Mouse (Mus musculus) Patski (cell line): ENCODE measurements around the gene Olfr95. TPM values are rescaled to one million over a fixed set of nuclear protein-coding genes. Genes with fewer than 3 reads are reported as not detected.
A peak's percentile ranks its signal among the peaks of the same experiment; 100 is the strongest.
"Not testable (repeated sequence)": the region's sequence is repeated elsewhere in the genome, so short reads cannot be mapped to it uniquely, and the experiment has no call there.

Experiments used
- ATAC-seq: fragments of 100-300 bp; one replicate; pipeline ENCODE4 v1.8.0; 2021
- CTCF ChIA-PET: fragments of 350-600 bp; sonication (Branson Sonifier 250); formaldehyde crosslinking; loops from one replicate; lab custom pipeline; 2022; ENCODE audit warnings: inconsistent platforms; lab: Charles Lee
- POLR2A ChIA-PET: fragments of 350-600 bp; sonication (Branson Sonifier 250); formaldehyde crosslinking; loops from one replicate; lab custom pipeline; 2022; ENCODE audit warnings: antibody characterized with exemption, inconsistent platforms; lab: Charles Lee
- DNase-seq: peaks from one replicate; pipeline ENCODE4 v3.0.0-alpha.2; 2011; ENCODE audit warnings: low read depth, low spot score
- H3K27me3 ChIP-seq: fragments of 371-371 bp; one replicate; pipeline ENCODE4 v1.5.1; 2021
- CTCF ChIP-seq: fragments of 100-300 bp; IDR thresholded peaks from one replicate; pipeline ENCODE4 v1.5.1; 2021
- in situ Hi-C: fragments of 300-500 bp; cut with MboI; formaldehyde crosslinking; loops from 3 replicates; pipeline ENCODE4 v1.11.1; 2018; ENCODE audit warnings: low pct_unique_long_range_greater_than_20kb, mixed read lengths
- polyA plus RNA-seq: library from polyadenylated mRNA; unstranded; gene quantifications from one replicate; pipeline ENCODE4 v1.2.3, GENCODE M21; 2021

The Olfr95 gene
- not detected for polyA plus RNA-seq

- POLR2A ChIA-PET: no interaction called here
- DNase-seq: no peak
- in situ Hi-C loops: no loop called here
- no peak for ATAC-seq
- peaks cover 16% of the 10 kb centered on the region for H3K27me3 ChIP-seq
- CTCF ChIA-PET: interaction anchor here (0.7 kb wide), 1 partner anchor 9 kb away, joined by 3 read pairs; no protein-coding TSS in a partner anchor
- no peak for TF ChIP-seq CTCF
These were observed at the start of gene Olfr95 for GRCm38 (mm10) chr17:37213018-37213417. Gene Olfr95, minus strand, starts transcription at chr17:37213118.

- no peak for ATAC-seq
- POLR2A ChIA-PET: no interaction called here
- peak; percentile 39 for TF ChIP-seq CTCF
- H3K27me3 ChIP-seq: no peaks in the 10 kb centered on the region
- DNase-seq: no peak
- in situ Hi-C loops: no loop called here
- CTCF ChIA-PET: no interaction called here
These were observed 37.6 kb upstream of the Olfr95 start for GRCm38 (mm10) chr17:37250544-37250943.

- in situ Hi-C loops: no loop called here
- POLR2A ChIA-PET: no interaction called here
These were observed 36.5 kb upstream of the Olfr95 start for GRCm38 (mm10) chr17:37249460-37249859.

GRCm38 (mm10) chr17:37246715-37247114 is 33.8 kb upstream of the Olfr95 start:
- CTCF ChIA-PET: interaction anchor here (1.1 kb wide), 1 partner anchor 353 kb away, joined by 3 read pairs; no protein-coding TSS in a partner anchor
- in situ Hi-C loops: no loop called here
- POLR2A ChIA-PET: no interaction called here
- no peaks in the 10 kb centered on the region for H3K27me3 ChIP-seq
- no peak for TF ChIP-seq CTCF
- DNase-seq (no peak), ATAC-seq (peak; percentile 31)

More at GRCm38 (mm10) chr17:37249460-37249859, 36.5 kb upstream of the Olfr95 start:
- no peak for DNase-seq
- no peaks in the 10 kb centered on the region for H3K27me3 ChIP-seq
- no peak for TF ChIP-seq CTCF
- CTCF ChIA-PET: no interaction called here
- ATAC-seq: no peak

- TF ChIP-seq CTCF: no peak
- no peaks in the 10 kb centered on the region for H3K27me3 ChIP-seq
- CTCF ChIA-PET: interaction anchor here (0.6 to 0.7 kb wide), 2 partner anchors 10 to 884 kb away, joined by 3 read pairs; no protein-coding TSS in a partner anchor
- ATAC-seq (no peak), DNase-seq (no peak)
- in situ Hi-C loops: no loop called here
- POLR2A ChIA-PET: interaction anchor here (0.6 to 0.7 kb wide), 2 partner anchors 65 to 90 kb away, joined by 3 read pairs; no protein-coding TSS in a partner anchor
These were observed 29.3 kb upstream of the Olfr95 start for GRCm38 (mm10) chr17:37242198-37242597.

GRCm38 (mm10) chr17:37237230-37237629 is 24.3 kb upstream of the Olfr95 start, which contains the start of gene Olfr97:
Gene Olfr97, minus strand, starts transcription at chr17:37237330.
- CTCF ChIA-PET, in situ Hi-C loops, POLR2A ChIA-PET, ATAC-seq, H3K27me3 ChIP-seq, DNase-seq: not testable (repeated sequence)

GRCm38 (mm10) chr17:37221879-37222278 is 9.0 kb upstream of the Olfr95 start:
- DNase-seq (no peak), ATAC-seq (no peak)
- CTCF ChIA-PET: no interaction called here
- peak; percentile 27 for TF ChIP-seq CTCF
- POLR2A ChIA-PET: no interaction called here
- in situ Hi-C loops: no loop called here
- peaks cover 38% of the 10 kb centered on the region for H3K27me3 ChIP-seq

- POLR2A ChIA-PET: no interaction called here
- no peak for TF ChIP-seq CTCF
- CTCF ChIA-PET: interaction anchor here (0.7 kb wide), 1 partner anchor 16 kb away, joined by 3 read pairs; no protein-coding TSS in a partner anchor
- ATAC-seq (no peak), DNase-seq (no peak)
- in situ Hi-C loops: no loop called here
- peaks cover 33% of the 10 kb centered on the region for H3K27me3 ChIP-seq
These were observed 6.9 kb upstream of the Olfr95 start, which contains the start of gene Olfr96 for GRCm38 (mm10) chr17:37219846-37220245. Gene Olfr96, plus strand, starts transcription at chr17:37220146.

- no peak for DNase-seq
- ChIA-PET CTCF (interaction anchor here (1.6 kb wide), 1 partner anchor 12 kb away, joined by 3 read pairs; no protein-coding TSS in a partner anchor), POLR2A (no interaction called here)
- in situ Hi-C loops: no loop called here
- no peak for TF ChIP-seq CTCF
- no peak for ATAC-seq
- peaks cover 25% of the 10 kb centered on the region for H3K27me3 ChIP-seq
These were observed 5.6 kb upstream of the Olfr95 start for GRCm38 (mm10) chr17:37218486-37218885.

GRCm38 (mm10) chr17:37210884-37211768 is 1.8 kb downstream of the Olfr95 start:
- DNase-seq: no peak
- CTCF ChIA-PET: interaction anchor here (0.7 kb wide), 1 partner anchor 15 kb away, joined by 3 read pairs; no protein-coding TSS in a partner anchor

More at GRCm38 (mm10) chr17:37210884-37211768, 1.8 kb downstream of the Olfr95 start:
- in situ Hi-C loops: no loop called here
- peaks cover 21% of the 10 kb centered on the region for H3K27me3 ChIP-seq
- TF ChIP-seq CTCF: no peak
- POLR2A ChIA-PET: no interaction called here
- ATAC-seq: no peak
